Mouse (Mus musculus) T-helper 2 cell (primary cell): ENCODE results near the gene Pias1.
"Not testable (repeated sequence)": the region's sequence is repeated elsewhere in the genome, so short reads cannot be mapped to it uniquely, and the experiment has no call there.

ENCODE experiments used
- in situ Hi-C: fragments of 300-600 bp; cut with MboI, MseI; formaldehyde crosslinking; loops from one replicate; pipeline ENCODE4 v1.15.1; 2025; ENCODE audit warnings: high pct_unique_total_duplicates

Pias1 gene

DNA sequence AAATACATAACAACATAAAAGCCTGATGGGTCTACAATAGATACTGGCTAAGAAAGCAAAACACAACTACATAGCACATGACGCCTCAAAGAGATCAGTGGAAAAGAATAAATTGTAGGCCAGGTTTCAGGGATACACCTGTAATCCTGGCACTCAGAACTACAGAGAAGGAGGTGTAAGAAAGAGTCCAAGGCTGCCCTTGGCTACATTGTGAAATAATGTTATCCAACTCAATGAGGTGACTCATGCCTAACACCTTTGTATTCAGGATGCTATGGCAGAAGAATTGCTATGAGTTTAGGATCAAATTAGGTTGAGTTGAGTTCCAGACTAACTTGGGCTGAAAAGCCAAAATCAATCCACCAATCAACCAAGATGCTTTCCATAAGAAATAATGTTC, 43.7 kb downstream of the Pias1 start:
- in situ Hi-C loops = no loop called here

GRCm38 (mm10) chr9:62940966-62941365, 46.8 kb downstream of the Pias1 start:
- in situ Hi-C loops = no loop called here

DNA sequence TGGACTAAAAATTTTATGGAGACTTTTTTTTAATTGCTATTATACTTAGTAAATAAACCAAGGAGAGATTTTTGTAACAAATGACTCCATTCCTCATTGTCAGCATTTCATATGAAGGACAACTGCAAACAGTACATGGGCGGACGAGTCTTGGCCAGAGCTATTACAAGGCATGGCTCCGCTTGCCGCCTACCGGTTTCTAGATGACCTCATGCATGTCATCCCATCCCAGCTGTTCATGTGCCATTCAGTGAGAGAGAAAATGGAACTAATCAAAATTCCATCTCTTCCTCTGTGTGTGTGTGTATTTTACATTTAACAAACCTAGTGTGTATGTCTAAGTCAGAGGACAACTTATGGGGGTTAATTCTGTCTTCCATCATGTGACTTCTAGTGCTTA, 51.9 kb downstream of the Pias1 start:
- in situ Hi-C loops = no loop called here

DNA sequence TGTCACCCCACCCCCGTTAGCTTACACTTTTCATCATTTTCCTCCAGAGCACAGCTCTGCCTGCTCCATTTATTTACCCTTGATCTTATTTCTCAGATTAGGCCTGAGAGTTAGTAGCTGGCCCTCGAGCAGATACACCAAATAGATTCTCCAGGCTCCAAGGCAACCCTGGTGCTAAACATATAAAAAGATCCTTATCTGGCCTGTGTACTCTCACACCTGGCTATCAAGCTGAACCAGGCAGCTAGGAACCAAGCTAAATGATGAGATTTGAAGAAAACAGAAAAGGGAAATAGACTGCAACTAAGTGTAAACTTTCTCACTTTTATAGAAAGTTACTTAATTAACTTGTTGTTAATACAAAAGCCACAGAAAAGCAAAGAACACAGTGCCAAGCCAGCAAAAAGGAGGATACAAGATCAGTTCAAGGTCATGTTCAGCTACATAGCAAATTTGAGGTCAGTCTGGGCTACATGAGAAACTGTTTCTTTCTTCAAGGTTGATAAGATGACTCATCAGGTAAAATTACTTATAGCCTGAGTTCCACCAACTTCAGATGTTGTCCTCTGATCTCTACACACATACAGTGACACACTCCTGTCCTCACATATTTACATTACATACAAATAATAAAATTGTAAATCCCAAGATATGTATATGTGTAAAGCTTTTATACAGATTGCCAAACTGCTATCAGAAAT, 52.9 kb downstream of the Pias1 start:
- in situ Hi-C loops = no loop called here

- in situ Hi-C loops = no loop called here
These were observed 55.0 kb downstream of the Pias1 start for GRCm38 (mm10) chr9:62932575-62933339.

- in situ Hi-C loops = loop anchor here (5.0 kb wide), 1 partner anchor 73 kb away; no protein-coding TSS in a partner anchor
These were observed 62.7 kb downstream of the Pias1 start for GRCm38 (mm10) chr9:62924886-62925610.

GRCm38 (mm10) chr9:62920877-62921276, 66.8 kb downstream of the Pias1 start:
- in situ Hi-C loops = loop anchor here (5.0 kb wide), 1 partner anchor 69 kb away; no protein-coding TSS in a partner anchor

DNA sequence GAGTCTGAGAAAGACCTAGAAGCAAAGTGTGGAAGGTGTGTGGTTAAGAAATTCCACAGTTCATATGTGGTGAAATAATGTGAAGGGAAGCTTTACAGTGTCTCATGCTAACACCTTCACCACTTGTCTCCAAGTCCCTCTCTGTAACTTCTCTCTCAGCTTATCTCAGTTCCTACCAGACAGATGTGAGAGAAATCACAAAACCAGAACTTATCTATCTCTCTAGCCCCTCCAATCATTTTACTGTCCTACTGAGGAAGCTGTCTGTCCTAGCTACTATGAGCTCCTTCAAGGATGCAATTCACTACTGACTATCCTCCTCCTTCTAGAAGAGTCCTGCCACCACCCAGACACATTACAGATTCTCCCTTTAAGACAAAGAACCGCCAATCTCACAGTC, 70.7 kb downstream of the Pias1 start:
- in situ Hi-C loops = loop anchor here (10.0 kb wide), 1 partner anchor 198 kb away; no protein-coding TSS in a partner anchor

DNA sequence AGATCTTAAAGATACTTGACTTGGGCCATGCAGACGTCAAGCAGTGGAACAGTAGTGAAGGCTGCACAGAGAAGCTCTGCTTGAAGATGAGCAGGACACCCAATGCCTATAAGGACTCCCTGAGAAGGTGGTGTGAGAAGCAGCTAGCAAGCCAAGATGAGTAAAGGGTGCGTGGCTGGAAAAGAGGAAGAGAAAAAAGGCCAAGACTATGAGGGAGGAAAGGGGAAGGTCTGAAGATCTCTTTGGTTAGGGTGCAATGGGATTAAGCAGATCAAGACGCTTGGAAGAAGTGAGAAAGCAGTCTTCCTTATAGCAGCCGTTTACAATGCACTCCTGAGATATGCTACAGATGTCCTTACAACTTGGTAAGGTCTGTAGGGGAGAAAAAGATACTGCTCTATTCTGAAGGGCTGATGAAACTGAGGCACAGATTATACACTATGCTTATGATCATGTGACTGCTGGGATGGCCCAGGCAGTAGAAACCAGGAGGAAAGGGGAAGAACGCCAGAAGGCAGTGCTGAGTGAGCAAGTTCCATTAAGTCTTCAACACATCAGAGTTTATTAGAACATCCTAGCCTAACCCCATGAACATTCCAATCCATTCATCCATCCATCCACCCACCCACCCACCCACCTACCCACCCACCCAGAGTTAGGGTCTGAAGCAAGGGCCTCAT, 74.2 kb downstream of the Pias1 start:
- in situ Hi-C loops = loop anchor here (10.0 kb wide), 1 partner anchor 201 kb away; no protein-coding TSS in a partner anchor

DNA sequence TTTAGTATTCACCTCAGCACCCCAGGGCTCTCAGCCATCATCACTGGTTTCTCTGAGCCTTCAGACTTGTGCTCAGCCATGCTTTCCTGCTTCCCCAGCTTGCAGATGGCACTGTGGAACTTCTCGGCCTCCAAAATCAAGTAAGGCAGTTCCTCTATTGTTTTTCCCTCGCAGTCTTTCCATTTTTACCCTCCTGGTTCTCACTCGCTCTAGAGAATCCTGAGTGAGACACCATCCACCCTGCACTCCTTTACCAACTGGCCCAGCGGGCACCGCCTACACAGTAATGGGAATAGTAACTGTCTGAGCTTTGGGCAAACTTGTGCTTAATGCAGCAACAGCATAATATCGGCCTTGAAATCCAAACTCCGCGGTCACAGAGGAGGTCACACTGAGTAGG, 82.7 kb downstream of the Pias1 start:
- in situ Hi-C loops = no loop called here

GRCm38 (mm10) chr9:62903841-62904240, 83.9 kb downstream of the Pias1 start:
- in situ Hi-C loops = no loop called here

DNA sequence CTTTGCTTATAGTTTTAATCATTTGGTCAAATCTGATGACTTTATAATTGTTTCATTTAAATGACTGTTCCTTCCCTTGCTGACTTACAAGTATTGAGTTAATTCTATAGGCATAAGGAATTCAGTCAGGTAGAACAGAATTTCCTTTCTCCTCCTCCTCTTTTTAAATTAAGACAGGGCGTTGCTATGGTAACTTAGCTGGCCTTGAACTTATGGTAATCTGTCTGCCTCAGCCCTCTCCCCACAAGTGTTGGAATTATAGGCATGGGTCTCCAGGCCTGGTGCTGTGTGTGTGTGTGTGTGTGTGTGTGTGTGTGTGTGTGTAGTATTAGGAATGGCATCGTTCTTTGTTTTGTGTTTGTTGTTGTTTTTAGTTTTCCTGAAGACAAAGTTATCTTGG, 86.0 kb downstream of the Pias1 start:
- in situ Hi-C loops = no loop called here

DNA sequence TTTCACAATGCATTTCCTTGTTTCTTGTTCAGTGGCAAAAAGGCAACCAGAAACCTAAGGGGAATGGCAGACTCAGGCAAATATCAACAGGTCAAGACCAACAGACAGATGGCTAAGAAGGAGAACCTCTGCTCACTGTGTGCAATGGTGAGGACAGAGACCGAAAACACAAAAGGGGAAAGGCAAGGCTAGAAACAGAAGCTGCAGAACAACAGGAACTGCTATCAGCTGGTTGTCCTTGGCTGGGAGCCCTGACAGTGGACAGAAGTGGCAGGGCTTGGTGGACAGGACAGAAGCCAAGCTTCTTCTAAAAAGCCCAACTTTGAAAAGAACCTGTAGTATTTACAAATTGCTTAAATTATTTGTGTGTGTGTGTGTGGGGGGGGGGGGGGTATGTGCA, 93.2 kb downstream of the Pias1 start:
- in situ Hi-C loops = no loop called here

DNA sequence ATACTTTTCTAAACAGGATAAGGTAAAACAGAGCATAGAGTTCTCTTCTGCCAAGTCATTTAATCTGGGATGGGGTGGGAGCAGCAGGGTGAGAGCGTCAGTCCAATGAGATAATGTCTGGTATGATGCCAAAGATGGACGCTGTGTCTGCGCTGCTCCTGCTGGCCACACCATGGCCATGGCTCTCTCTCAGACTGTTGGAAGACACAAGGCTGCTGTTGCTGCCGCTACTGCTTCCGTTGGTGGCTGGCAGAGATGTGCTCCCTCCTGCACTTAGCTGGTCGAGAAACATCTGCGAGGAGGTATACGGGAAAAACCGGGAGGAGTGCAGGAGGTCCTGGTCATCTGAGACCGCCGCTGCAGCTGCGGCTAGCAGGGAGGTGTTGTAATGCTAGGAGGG, 105.9 kb downstream of the Pias1 start:
- in situ Hi-C loops = no loop called here

GRCm38 (mm10) chr9:62877825-62878224, 109.9 kb downstream of the Pias1 start:
- in situ Hi-C loops = no loop called here

DNA sequence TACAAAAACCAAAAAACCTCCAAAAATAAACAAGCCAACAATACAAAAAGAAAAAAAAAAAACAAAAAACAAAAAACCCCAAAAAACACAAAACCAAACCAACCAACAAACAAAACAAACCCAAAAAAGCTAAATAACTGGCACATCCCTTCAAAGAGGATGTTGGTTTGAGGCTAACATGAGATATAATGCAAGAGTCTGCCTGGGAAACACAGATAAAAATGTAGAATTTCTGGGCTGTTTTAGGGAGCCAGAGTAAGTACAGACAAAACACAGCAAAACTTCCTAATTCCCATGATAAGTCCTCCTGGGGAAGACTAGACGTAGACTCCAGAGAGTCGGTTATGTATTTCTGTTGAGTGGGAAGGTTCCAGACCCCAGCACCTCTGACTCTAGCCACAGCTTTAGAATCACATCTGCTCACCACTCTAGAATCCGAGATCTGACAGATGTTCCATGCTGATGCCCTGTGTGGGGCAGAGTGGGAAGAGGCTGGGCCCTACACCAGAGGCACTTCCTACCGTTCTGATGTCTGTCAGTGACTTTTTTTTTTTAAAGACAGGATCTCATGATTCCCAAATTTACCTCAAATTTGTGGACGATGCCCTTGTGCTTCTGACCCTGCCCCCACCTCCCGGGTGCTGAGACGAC, 110.6 kb downstream of the Pias1 start:
- in situ Hi-C loops = no loop called here

DNA sequence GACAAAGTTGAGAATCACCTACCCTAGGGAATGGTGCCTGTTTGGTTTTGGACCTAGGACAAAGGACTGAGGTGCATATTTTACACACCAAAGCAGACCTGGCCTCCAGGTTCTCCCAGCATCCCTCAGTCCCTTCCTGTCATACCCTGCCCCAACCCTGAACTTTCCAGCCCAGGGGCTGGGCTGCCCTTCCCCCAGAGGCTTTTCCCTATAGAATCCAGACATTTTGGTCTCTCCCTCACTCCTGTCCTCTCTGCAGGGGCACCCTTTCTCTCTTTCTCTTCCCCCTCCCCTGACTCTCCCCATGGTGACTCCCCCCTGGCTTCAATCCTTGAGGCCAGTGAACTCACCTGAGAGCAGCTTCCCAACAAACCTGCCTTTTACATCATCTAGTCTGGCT, 117.0 kb downstream of the Pias1 start:
- in situ Hi-C loops = no loop called here

- in situ Hi-C loops = not testable (repeated sequence)
These were observed 118.5 kb downstream of the Pias1 start for GRCm38 (mm10) chr9:62869236-62869635.

GRCm38 (mm10) chr9:62860866-62861265, 126.9 kb downstream of the Pias1 start:
- in situ Hi-C loops = no loop called here

GRCm38 (mm10) chr9:62860102-62860501, 127.6 kb downstream of the Pias1 start:
- in situ Hi-C loops = not testable (repeated sequence)
